Comparison of ENCODE assay signal across 8 mouse cellular contexts in the genomic region with DNA sequence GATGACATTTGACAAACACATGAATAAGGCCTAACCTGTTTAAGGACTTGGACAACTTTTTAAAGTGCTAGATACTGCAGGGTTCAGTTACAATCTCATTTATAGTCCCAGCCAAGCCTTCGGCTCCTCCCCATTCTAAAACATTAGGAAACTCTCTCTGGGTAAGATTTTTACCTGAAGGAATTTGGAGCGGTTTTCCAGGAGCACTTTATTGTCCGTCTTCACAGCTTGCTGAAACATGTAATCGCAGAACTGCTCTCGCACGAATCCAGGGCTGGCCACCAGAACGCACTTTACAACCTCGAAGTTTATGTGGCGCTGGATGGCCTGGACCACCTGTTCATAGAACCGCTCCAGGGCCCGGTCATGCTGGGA. TPM values are rescaled to one million over a fixed set of nuclear protein-coding genes. Genes with fewer than 3 reads are reported as not detected.
DNase-seq lines count a peak whose midpoint lies in the region; ATAC-seq and TF ChIP-seq lines count a peak whose summit lies in the region.

No protein-coding gene starts in this region.

- peak overlapping the region; percentile 94 for H3K9ac ChIP-seq in heart, embryonic 12.5 days
- H3K9ac ChIP-seq in ES-Bruce4 (ENCODE audit: low read depth, poor library complexity, severe bottlenecking): peak overlapping the region; percentile 80
- peak overlapping the region; percentile 64 for H3K9ac ChIP-seq in forebrain, embryonic 15.5 days (replicated peaks)
- peak overlapping the region; percentile 92 for H3K9ac ChIP-seq in liver, embryonic 16.5 days (ENCODE audit: low read depth, low read length)

- intact Hi-C loops in heart, postnatal 14 days (cut with DNase I): loop anchor here (5.0 kb wide), 2 partner anchors 57 to 82 kb away; no protein-coding TSS in a partner anchor

- no peak for TF ChIP-seq EP300 in ES-Bruce4 (IDR thresholded peaks at IDR 0.05; ENCODE audit: insufficient read depth, low read depth, low read length)

- H3K9me3 ChIP-seq in heart, embryonic 12.5 days (replicated peaks): no peaks in the 10 kb centered on the region
- no peaks in the 10 kb centered on the region for H3K9me3 ChIP-seq in ES-Bruce4 (replicated peaks; ENCODE audit: control insufficient read depth, insufficient read depth, low read length, poor library complexity, severe bottlenecking)
- H3K9me3 ChIP-seq in forebrain, embryonic 15.5 days: no peaks in the 10 kb centered on the region
- H3K9me3 ChIP-seq in liver, embryonic 16.5 days (replicated peaks; ENCODE audit: control insufficient read depth, low read length): no peaks in the 10 kb centered on the region

- H3K4me1 ChIP-seq in heart, embryonic 12.5 days (replicated peaks): peaks cover 46% of the 10 kb centered on the region
- H3K4me1 ChIP-seq in ES-Bruce4 (ENCODE audit: control insufficient read depth, insufficient read depth, low read length): no peaks in the 10 kb centered on the region
- peaks cover 15% of the 10 kb centered on the region for H3K4me1 ChIP-seq in forebrain, embryonic 15.5 days
- peaks cover 25% of the 10 kb centered on the region for H3K4me1 ChIP-seq in liver, embryonic 16.5 days (ENCODE audit: control insufficient read depth, low read depth, low read length)

- peak overlapping the region; percentile 98 for H3K27ac ChIP-seq in heart, embryonic 12.5 days (ENCODE audit: poor library complexity, severe bottlenecking)
- H3K27ac ChIP-seq in ES-Bruce4 (ENCODE audit: insufficient read depth, low read length): no peak overlapping the region
- no peak overlapping the region for H3K27ac ChIP-seq in forebrain, embryonic 15.5 days (replicated peaks)
- peak overlapping the region; percentile 98 for H3K27ac ChIP-seq in liver, embryonic 16.5 days (ENCODE audit: low read length)

- no peak for DNase-seq in heart, postnatal 14 days
- DNase-seq in adrenal gland, postnatal 25 days: no peak
- DNase-seq in right cerebral cortex, postnatal 10 days (ENCODE audit: low spot score in 2 of 2): no peak
- no peak for DNase-seq in cerebellum, adult 18-20 months

- peak overlapping the region; percentile 98 for H3K4me2 ChIP-seq in heart, embryonic 12.5 days
- H3K4me2 ChIP-seq in forebrain, embryonic 15.5 days (replicated peaks): peak overlapping the region; percentile 76
- peak overlapping the region; percentile 98 for H3K4me2 ChIP-seq in liver, embryonic 16.5 days (ENCODE audit: low read depth, low read length)

- H3K4me3 ChIP-seq in heart, embryonic 12.5 days: peak overlapping the region; percentile 87
- H3K4me3 ChIP-seq in ES-Bruce4 (ENCODE audit: low read depth, low read length): peak overlapping the region; percentile 92
- peak overlapping the region; percentile 64 for H3K4me3 ChIP-seq in forebrain, embryonic 15.5 days
- H3K4me3 ChIP-seq in liver, embryonic 16.5 days (ENCODE audit: low read depth, low read length): peak overlapping the region; percentile 86

- TF ChIP-seq CTCF in ES-Bruce4 (IDR thresholded peaks at IDR 0.05; ENCODE audit: low read depth, low read length): no peak

- H3K27me3 ChIP-seq in heart, embryonic 12.5 days (replicated peaks): no peaks in the 10 kb centered on the region
- H3K27me3 ChIP-seq in ES-Bruce4 (ENCODE audit: control insufficient read depth, insufficient read depth, low read length, poor library complexity, severe bottlenecking): no peaks in the 10 kb centered on the region
- H3K27me3 ChIP-seq in forebrain, embryonic 15.5 days: no peaks in the 10 kb centered on the region
- no peaks in the 10 kb centered on the region for H3K27me3 ChIP-seq in liver, embryonic 16.5 days (ENCODE audit: control insufficient read depth, insufficient read depth, low read depth, low read length)

- WGBS in heart, embryonic 12.5 days: 47% methylated on average over 11 of the region's 11 CpGs
- 72% methylated on average over 11 of the region's 11 CpGs for WGBS in forebrain, embryonic 15.5 days
- WGBS in liver, embryonic 16.5 days (ENCODE audit: insufficient replicate concordance): 48% methylated on average over 11 of the region's 11 CpGs

- TF ChIP-seq POLR2A in ES-Bruce4 (IDR thresholded peaks at IDR 0.05; ENCODE audit: insufficient read depth, low read length): no peak

- ATAC-seq in heart, embryonic 12.5 days (ENCODE audit: insufficient number of reproducible peaks, low FRiP score): no peak
- no peak for ATAC-seq in forebrain, embryonic 15.5 days (replicated peaks)
- ATAC-seq in liver, embryonic 16.5 days (ENCODE audit: low read depth): no peak

- H3K36me3 ChIP-seq in heart, embryonic 12.5 days: peaks cover 30% of the 10 kb centered on the region
- H3K36me3 ChIP-seq in ES-Bruce4 (ENCODE audit: control insufficient read depth, insufficient read depth, low read length, poor library complexity, severe bottlenecking): peaks cover 11% of the 10 kb centered on the region
- H3K36me3 ChIP-seq in forebrain, embryonic 15.5 days: peaks cover 8% of the 10 kb centered on the region
- peaks cover 4% of the 10 kb centered on the region; the same call in 1 of the 2 replicates for H3K36me3 ChIP-seq in liver, embryonic 16.5 days (ENCODE audit: control insufficient read depth, insufficient read depth)

RNA-seq across cellular contexts. Expression of a gene that starts 1.0 kb away (rescaled TPM):
- 7.1 TPM in 2 replicates for polyA plus RNA-seq in heart, embryonic 12.5 days (2016; fragmentation: Nextera tagmentation; extraction: Ambion mirVana)
- 10 to 100 TPM; 18.6 to 19.3 TPM for total RNA-seq in heart, postnatal 14 days (2021)
- polyA plus RNA-seq in ES-Bruce4 (2011; ENCODE audit: insufficient read depth, insufficient read length, low read depth, missing spikeins): 26.3 and 26.7 TPM in 2 replicates
- 4.7 and 4.9 TPM in 2 replicates for polyA plus RNA-seq in forebrain, embryonic 15.5 days (2015; fragmentation: Nextera tagmentation; extraction: Ambion mirVana)
- 2.2 and 2.6 TPM in 2 replicates for polyA plus RNA-seq in liver, embryonic 16.5 days (2015; fragmentation: Nextera tagmentation; extraction: Ambion mirVana)
- total RNA-seq in adrenal gland, postnatal 25 days (2021): 22.2 and 27.6 TPM in 2 replicates

RNA-seq across cellular contexts. Expression of a gene that starts 12.7 kb away (rescaled TPM):
- 8.1 and 9.2 TPM in 2 replicates for polyA plus RNA-seq in heart, embryonic 12.5 days (2016; fragmentation: Nextera tagmentation; extraction: Ambion mirVana)
- 10 to 100 TPM; 10.7 to 14.7 TPM for total RNA-seq in heart, postnatal 14 days (2021)
- polyA plus RNA-seq in ES-Bruce4 (2011; ENCODE audit: insufficient read depth, insufficient read length, low read depth, missing spikeins): 7.0 TPM in 1 of 2 replicates, not detected in the other
- polyA plus RNA-seq in forebrain, embryonic 15.5 days (2015; fragmentation: Nextera tagmentation; extraction: Ambion mirVana): 2.0 and 2.6 TPM in 2 replicates
- 2.8 TPM in 2 replicates for polyA plus RNA-seq in liver, embryonic 16.5 days (2015; fragmentation: Nextera tagmentation; extraction: Ambion mirVana)
- total RNA-seq in adrenal gland, postnatal 25 days (2021): 3.4 and 7.3 TPM in 2 replicates

RNA-seq across cellular contexts. Expression of a gene that starts 12.8 kb away (rescaled TPM):
- 33.0 and 33.3 TPM in 2 replicates for polyA plus RNA-seq in heart, embryonic 12.5 days (2016; fragmentation: Nextera tagmentation; extraction: Ambion mirVana)
- total RNA-seq in heart, postnatal 14 days (2021): 10 to 100 TPM; 63.3 to 64.1 TPM
- 5.0 and 5.2 TPM in 2 replicates for polyA plus RNA-seq in ES-Bruce4 (2011; ENCODE audit: insufficient read depth, insufficient read length, low read depth, missing spikeins)
- polyA plus RNA-seq in forebrain, embryonic 15.5 days (2015; fragmentation: Nextera tagmentation; extraction: Ambion mirVana): 5.6 and 6.3 TPM in 2 replicates
- 5.4 and 6.5 TPM in 2 replicates for polyA plus RNA-seq in liver, embryonic 16.5 days (2015; fragmentation: Nextera tagmentation; extraction: Ambion mirVana)
- total RNA-seq in adrenal gland, postnatal 25 days (2021): 28.1 and 28.9 TPM in 2 replicates

Comparison
In these comparisons a context has a peak if more than half of its experiments do, and no peak if none do; other contexts are left out.
1. H3K27ac ChIP-seq: peak in heart, embryonic 12.5 days (single experiment) and liver, embryonic 16.5 days (single experiment); none in ES-Bruce4 (single experiment) and forebrain, embryonic 15.5 days (single experiment).
2. Peak in every context shown above with its lines, with median percentiles within 50 percentile points of each other: H3K4me2 ChIP-seq, H3K4me3 ChIP-seq and H3K9ac ChIP-seq.